Mouse (Mus musculus): Measurements from ENCODE around the gene Wdr1. TPM values are rescaled to one million over a fixed set of nuclear protein-coding genes. Genes with fewer than 3 reads are reported as not detected.

The Wdr1 gene
- polyA plus RNA-seq, 1 experiment from 2014 or later = 148 TPM

DNA sequence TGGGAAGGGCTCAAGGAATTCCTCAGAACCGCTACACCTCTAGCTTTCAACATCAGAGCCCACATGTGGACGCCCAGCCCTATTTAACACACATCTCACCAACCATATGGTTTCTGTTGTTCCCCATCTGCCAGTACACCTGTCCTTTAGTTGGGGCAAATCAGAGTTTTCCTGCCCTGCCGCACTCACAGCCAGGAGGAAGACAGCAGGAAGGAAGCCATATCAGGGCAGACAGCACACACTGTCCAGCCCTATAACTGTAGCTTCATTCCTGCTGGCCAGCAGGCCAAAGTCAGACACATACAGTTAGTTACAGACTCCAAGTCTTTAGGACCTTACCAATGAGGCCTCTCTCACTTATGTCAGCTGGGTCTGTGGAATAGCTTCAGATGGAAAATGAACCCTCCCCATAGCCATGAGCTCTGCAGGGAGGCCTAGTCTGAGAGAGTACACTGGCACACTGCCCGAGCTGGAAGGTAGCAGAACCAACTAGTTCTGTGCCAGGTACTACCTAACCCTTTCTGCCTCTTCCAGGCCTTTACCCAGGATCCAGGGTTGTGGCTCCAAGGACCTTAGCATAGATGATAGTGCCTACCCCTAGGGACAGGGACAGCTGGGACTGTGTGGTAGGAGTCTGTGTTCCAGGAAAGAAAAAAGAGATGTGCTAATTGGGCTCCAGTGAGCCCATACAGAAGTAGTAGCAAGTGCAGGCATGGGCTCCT, 19.4 kb downstream of the Wdr1 start:
- Histone ChIP-seq H3K9ac (no peak overlapping the region), H3K4me1 (replicated peaks) (0 out of 2 replicates have a peak, but pooled peaks cover 7% of the 10 kb centered on the region), H3K27me3 (no peaks in the 10 kb centered on the region), H3K36me3 (peaks cover 100% of the 10 kb centered on the region), H3K4me2 (no peak overlapping the region), H3K27ac (replicated peaks) (no peak overlapping the region), H3K9me3 (no peaks in the 10 kb centered on the region), H3K4me3 (no peak overlapping the region)
- 89% methylated on average over 4 of the region's 4 CpGs for WGBS
- no peak; the same call in 1 of the 2 replicates for ATAC-seq (ENCODE audit: low read depth)

GRCm38 (mm10) chr5:38541728-38542127, 21.3 kb downstream of the Wdr1 start:
- Histone ChIP-seq H3K27ac (replicated peaks) (no peak overlapping the region), H3K4me3 (no peak overlapping the region), H3K9me3 (no peaks in the 10 kb centered on the region), H3K4me2 (no peak overlapping the region), H3K9ac (no peak overlapping the region), H3K4me1 (replicated peaks) (peaks cover 13% of the 10 kb centered on the region; the same call in 1 of the 2 replicates), H3K36me3 (peaks cover 100% of the 10 kb centered on the region), H3K27me3 (no peaks in the 10 kb centered on the region)
- no peak for ATAC-seq (ENCODE audit: low read depth)
- 96% methylated on average over 3 of the region's 3 CpGs for WGBS

GRCm38 (mm10) chr5:38540898-38541297, 22.1 kb downstream of the Wdr1 start:
- 88% methylated on average over 1 of the region's 1 CpGs for WGBS
- H3K27ac ChIP-seq (replicated peaks) = no peak overlapping the region
- H3K4me1 ChIP-seq (replicated peaks) = peaks cover 13% of the 10 kb centered on the region; the same call in 1 of the 2 replicates
- no peak for ATAC-seq (ENCODE audit: low read depth)
- H3K36me3 ChIP-seq = peaks cover 100% of the 10 kb centered on the region
- no peak overlapping the region for H3K9ac ChIP-seq
- no peaks in the 10 kb centered on the region for H3K9me3 ChIP-seq
- H3K4me3 ChIP-seq = no peak overlapping the region
- H3K4me2 ChIP-seq = no peak overlapping the region
- no peaks in the 10 kb centered on the region for H3K27me3 ChIP-seq

- ATAC-seq (ENCODE audit: low read depth) = peak; percentile 68; the same call in 1 of the 2 replicates
- H3K4me3 ChIP-seq = no peak overlapping the region
- no peaks in the 10 kb centered on the region for H3K9me3 ChIP-seq
- H3K9ac ChIP-seq = no peak overlapping the region
- H3K4me2 ChIP-seq = no peak overlapping the region
- peaks cover 100% of the 10 kb centered on the region for H3K36me3 ChIP-seq
- H3K4me1 ChIP-seq (replicated peaks) = peaks cover 10% of the 10 kb centered on the region; the same call in 1 of the 2 replicates
- 75% methylated on average over 8 of the region's 8 CpGs for WGBS
- H3K27ac ChIP-seq (replicated peaks) = peak overlapping the region; percentile 28; the same call in 1 of the 2 replicates
- no peaks in the 10 kb centered on the region for H3K27me3 ChIP-seq
Observed at GRCm38 (mm10) chr5:38538508-38538907, 24.5 kb downstream of the Wdr1 start.

GRCm38 (mm10) chr5:38537845-38538244, 25.2 kb downstream of the Wdr1 start:
- H3K9ac ChIP-seq = no peak overlapping the region
- no peak overlapping the region for H3K4me3 ChIP-seq
- ATAC-seq (ENCODE audit: low read depth) = peak; percentile 52; the same call in 1 of the 2 replicates
- H3K27me3 ChIP-seq = no peaks in the 10 kb centered on the region
- H3K9me3 ChIP-seq = no peaks in the 10 kb centered on the region
- H3K27ac ChIP-seq (replicated peaks) = peak overlapping the region; percentile 28; the same call in 1 of the 2 replicates
- 86% methylated on average over 4 of the region's 4 CpGs for WGBS
- H3K36me3 ChIP-seq = peaks cover 100% of the 10 kb centered on the region
- peaks cover 10% of the 10 kb centered on the region; the same call in 1 of the 2 replicates for H3K4me1 ChIP-seq (replicated peaks)
- no peak overlapping the region for H3K4me2 ChIP-seq

DNA sequence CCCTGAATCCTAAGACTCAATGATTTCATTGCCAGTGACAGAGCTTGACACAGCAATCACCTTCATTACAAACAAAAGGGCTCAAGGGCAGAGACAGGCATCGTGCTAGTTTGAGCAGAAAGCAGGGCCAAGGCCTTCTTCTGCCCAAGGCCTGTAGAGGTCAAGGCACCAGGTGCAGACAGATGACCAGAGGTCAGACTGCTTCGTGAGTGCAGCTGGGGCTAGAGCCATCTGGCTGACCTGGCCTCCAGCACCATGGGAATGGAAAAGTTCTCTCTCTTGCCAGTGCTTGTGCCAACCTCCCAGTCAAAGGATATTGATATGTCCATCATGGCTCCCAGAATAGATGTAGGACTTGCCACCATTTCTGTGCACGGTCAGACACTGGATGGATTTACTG, 26.2 kb downstream of the Wdr1 start:
- WGBS = 85% methylated on average over 3 of the region's 3 CpGs
- no peak overlapping the region for H3K4me3 ChIP-seq
- peaks cover 100% of the 10 kb centered on the region for H3K36me3 ChIP-seq
- ATAC-seq (ENCODE audit: low read depth) = no peak
- H3K9me3 ChIP-seq = no peaks in the 10 kb centered on the region
- no peak overlapping the region for H3K27ac ChIP-seq (replicated peaks)
- H3K9ac ChIP-seq = no peak overlapping the region
- no peak overlapping the region for H3K4me2 ChIP-seq
- H3K4me1 ChIP-seq (replicated peaks) = peaks cover 10% of the 10 kb centered on the region; the same call in 1 of the 2 replicates
- H3K27me3 ChIP-seq = no peaks in the 10 kb centered on the region

DNA sequence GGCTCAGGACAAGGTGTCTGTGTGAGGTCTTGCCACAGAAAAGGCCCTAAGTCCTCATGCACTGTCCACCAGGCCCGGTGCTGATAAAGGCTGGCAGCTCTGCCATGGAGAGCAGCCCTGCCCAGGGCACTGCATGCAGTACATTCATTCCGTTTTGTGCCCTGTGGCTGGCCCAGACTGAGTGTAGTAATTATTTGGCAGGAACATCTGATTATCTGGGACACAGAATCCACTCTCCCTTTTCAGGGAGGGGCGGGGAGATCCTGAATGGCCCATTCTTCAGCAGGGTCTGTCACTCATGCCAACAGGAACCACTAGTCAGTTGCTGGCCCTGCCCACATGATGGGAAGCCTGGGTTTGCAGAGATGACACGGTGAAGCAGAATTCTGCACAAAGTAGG, 30.9 kb downstream of the Wdr1 start:
- Histone ChIP-seq H3K27me3 (no peaks in the 10 kb centered on the region), H3K4me1 (replicated peaks) (no peaks in the 10 kb centered on the region), H3K36me3 (peaks cover 100% of the 10 kb centered on the region), H3K4me3 (no peak overlapping the region), H3K9ac (no peak overlapping the region), H3K27ac (replicated peaks) (no peak overlapping the region), H3K4me2 (no peak overlapping the region), H3K9me3 (no peaks in the 10 kb centered on the region)
- WGBS = 85% methylated on average over 4 of the region's 4 CpGs
- ATAC-seq (ENCODE audit: low read depth) = no peak; the same call in 1 of the 2 replicates

GRCm38 (mm10) chr5:38529724-38530428, 33.1 kb downstream of the Wdr1 start:
- Histone ChIP-seq H3K9me3 (no peaks in the 10 kb centered on the region), H3K27ac (replicated peaks) (no peak overlapping the region), H3K4me3 (no peak overlapping the region), H3K4me2 (no peak overlapping the region), H3K27me3 (no peaks in the 10 kb centered on the region), H3K4me1 (replicated peaks) (no peaks in the 10 kb centered on the region), H3K9ac (no peak overlapping the region), H3K36me3 (peaks cover 98% of the 10 kb centered on the region)
- WGBS = 77% methylated on average over 6 of the region's 6 CpGs
- ATAC-seq (ENCODE audit: low read depth) = peak; percentile 57; the same call in 1 of the 2 replicates

GRCm38 (mm10) chr5:38522977-38523376, 40.0 kb downstream of the Wdr1 start:
- no peak overlapping the region for H3K4me2 ChIP-seq
- H3K36me3 ChIP-seq = peaks cover 29% of the 10 kb centered on the region
- no peak overlapping the region for H3K27ac ChIP-seq (replicated peaks)
- no peaks in the 10 kb centered on the region for H3K9me3 ChIP-seq
- WGBS = 91% methylated on average over 5 of the region's 5 CpGs
- 0 out of 2 replicates have a peak, but pooled peaks cover 2% of the 10 kb centered on the region for H3K4me1 ChIP-seq (replicated peaks)
- H3K27me3 ChIP-seq = no peaks in the 10 kb centered on the region
- no peak overlapping the region for H3K4me3 ChIP-seq
- ATAC-seq (ENCODE audit: low read depth) = no peak
- H3K9ac ChIP-seq = no peak overlapping the region

- H3K4me2 ChIP-seq = no peak overlapping the region
- no peaks in the 10 kb centered on the region for H3K9me3 ChIP-seq
- H3K4me1 ChIP-seq (replicated peaks) = 0 out of 2 replicates have a peak, but pooled peaks cover 2% of the 10 kb centered on the region
- ATAC-seq (ENCODE audit: low read depth) = no peak
- no peak overlapping the region for H3K9ac ChIP-seq
- H3K27me3 ChIP-seq = no peaks in the 10 kb centered on the region
- H3K27ac ChIP-seq (replicated peaks) = no peak overlapping the region
- peaks cover 8% of the 10 kb centered on the region for H3K36me3 ChIP-seq
- H3K4me3 ChIP-seq = no peak overlapping the region
- WGBS = 39% methylated on average over 1 of the region's 1 CpGs
Observed at GRCm38 (mm10) chr5:38520838-38521237, 42.2 kb downstream of the Wdr1 start.

GRCm38 (mm10) chr5:38516267-38516666, 46.8 kb downstream of the Wdr1 start:
- Histone ChIP-seq H3K4me3 (no peak overlapping the region), H3K9me3 (no peaks in the 10 kb centered on the region), H3K27me3 (no peaks in the 10 kb centered on the region), H3K9ac (no peak overlapping the region), H3K36me3 (no peaks in the 10 kb centered on the region), H3K27ac (replicated peaks) (no peak overlapping the region), H3K4me2 (no peak overlapping the region), H3K4me1 (replicated peaks) (peaks cover 9% of the 10 kb centered on the region)
- ATAC-seq (ENCODE audit: low read depth) = no peak; the same call in 1 of the 2 replicates
- 62% methylated on average over 6 of the region's 6 CpGs for WGBS

DNA sequence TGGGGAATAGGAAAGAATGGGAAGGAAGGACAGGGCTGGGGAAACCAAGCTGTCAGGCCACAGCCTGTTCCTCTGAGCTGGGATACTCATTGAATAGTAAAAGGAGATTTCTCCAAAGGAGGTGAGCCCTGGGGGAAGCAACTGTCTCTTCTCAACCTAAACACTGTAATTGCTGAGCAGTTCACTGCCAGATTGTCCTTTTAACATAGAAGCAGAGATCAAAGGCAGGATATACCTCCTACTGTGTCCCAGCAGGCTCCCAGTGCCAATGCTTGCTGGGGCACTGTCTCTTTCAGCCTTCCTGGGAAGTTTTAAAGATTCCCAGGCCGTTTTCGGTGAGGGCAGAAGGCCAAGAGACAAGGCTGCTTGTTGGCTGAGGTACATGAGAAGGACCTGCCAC, 50.0 kb downstream of the Wdr1 start:
- ATAC-seq (ENCODE audit: low read depth) = no peak
- no peaks in the 10 kb centered on the region for H3K27me3 ChIP-seq
- H3K4me3 ChIP-seq = no peak overlapping the region
- peaks cover 6% of the 10 kb centered on the region for H3K4me1 ChIP-seq (replicated peaks)
- H3K36me3 ChIP-seq = no peaks in the 10 kb centered on the region
- no peak overlapping the region for H3K27ac ChIP-seq (replicated peaks)
- no peaks in the 10 kb centered on the region for H3K9me3 ChIP-seq
- WGBS = 0% methylated on average over 2 of the region's 2 CpGs
- no peak overlapping the region for H3K9ac ChIP-seq
- H3K4me2 ChIP-seq = no peak overlapping the region

Data from neural tube, embryonic 13.5 days (tissue).